Mouse (Mus musculus) adrenal gland, postnatal 4 days (tissue): ENCODE results near the gene Srgap3. TPM values are rescaled to one million over a fixed set of nuclear protein-coding genes. Genes with fewer than 3 reads are reported as not detected.
A peak's percentile ranks its signal among the peaks of the same experiment; 100 is the strongest.

Source experiments
- DNase-seq, 2 experiments: peaks; one replicate each; pipeline ENCODE4 v3.0.0; 2021 to 2022; ENCODE audit warnings: low spot score in 2 of 2, mixed read lengths in 2 of 2
- long read RNA-seq, 2 experiments: library from polyadenylated mRNA; stranded (forward); transcript quantifications; one replicate each; pipeline ENCODE4 v2.0.0; 2021
- total RNA-seq, 2 experiments: library from RNA; stranded (reverse); gene quantifications; 2 replicates each; pipeline ENCODE4 v1.2.3; 2021

The Srgap3 gene
- 10 to 100 TPM; 25.8 to 27.8 TPM for total RNA-seq
- long read RNA-seq, experiment 1, partial matches to known transcripts, result 0 of 2 reads
- long read RNA-seq, experiment 1, other reads (novel, unspliced or antisense), result 2 of 2 reads
- long read RNA-seq, experiment 2, partial matches to known transcripts, result 1 of 2 reads
- long read RNA-seq, experiment 2, other reads (novel, unspliced or antisense), result 1 of 2 reads

DNA sequence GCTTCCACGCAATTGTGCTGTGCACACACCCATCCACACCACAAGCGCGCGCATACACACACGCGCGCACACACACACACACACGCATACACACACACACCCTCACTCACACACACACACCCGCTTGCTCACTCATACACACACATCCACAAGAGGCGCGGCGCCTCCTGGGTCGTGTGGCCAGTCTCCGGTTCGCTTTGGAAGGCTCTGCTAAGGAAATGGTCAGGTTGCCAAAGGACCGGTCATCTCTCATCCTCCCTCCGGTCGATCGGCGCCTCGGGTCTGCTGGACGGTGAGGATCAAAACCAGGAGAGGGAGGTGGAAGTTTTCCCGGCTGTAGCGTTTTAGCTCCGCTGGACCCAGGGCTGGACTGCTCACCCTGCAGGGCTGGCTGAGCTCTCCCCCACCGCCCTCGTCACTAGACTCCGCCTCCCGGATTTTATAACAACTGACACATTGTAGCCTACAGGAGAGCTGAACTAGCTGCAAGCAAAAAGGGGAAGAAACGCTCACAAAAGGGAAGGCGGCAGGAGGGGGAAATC is at the start of gene Srgap3:
Gene Srgap3 (minus strand): TSS at position 372 of the 542 bp plus-strand sequence.
- DNase-seq, result peak; percentile 46 to 65

DNA sequence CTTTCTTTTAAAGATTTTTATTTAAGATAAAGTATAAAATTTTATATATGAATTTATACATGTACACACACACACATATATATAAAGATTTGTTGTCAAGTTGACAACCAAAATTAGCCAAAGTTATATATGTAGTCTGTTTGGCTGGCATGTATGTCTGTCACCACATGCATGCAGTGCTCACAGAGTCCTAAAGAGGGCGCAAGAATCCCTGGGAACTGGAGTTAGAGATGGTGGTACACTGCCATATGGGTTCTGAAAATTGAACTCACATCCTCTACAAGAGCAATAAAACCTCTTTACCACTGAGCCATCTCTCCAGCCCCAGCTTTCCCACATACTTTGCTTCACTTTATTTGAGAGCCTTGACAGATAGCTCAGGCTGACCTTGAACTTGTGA is 48.6 kb upstream of the Srgap3 start:
- DNase-seq, result no peak

DNA sequence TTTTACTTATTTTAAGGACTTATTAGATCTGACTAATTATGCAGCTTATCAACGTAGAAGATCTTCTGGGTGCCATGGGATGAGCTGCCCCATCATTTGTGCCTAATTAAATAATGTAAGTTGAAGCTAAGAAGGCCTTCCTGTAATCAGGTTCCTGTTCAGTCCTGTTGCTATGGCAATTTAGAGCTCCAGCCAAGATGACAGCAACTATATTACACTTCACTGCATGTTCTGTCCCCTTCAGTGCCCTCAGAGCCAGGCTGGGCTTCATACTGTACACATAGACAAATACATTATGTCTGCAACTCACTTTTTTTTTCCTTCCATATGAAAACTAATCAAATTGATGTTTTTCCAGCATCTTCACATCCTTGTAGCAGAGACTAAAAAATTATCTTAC is 43.1 kb upstream of the Srgap3 start:
- DNase-seq, result no peak

DNA sequence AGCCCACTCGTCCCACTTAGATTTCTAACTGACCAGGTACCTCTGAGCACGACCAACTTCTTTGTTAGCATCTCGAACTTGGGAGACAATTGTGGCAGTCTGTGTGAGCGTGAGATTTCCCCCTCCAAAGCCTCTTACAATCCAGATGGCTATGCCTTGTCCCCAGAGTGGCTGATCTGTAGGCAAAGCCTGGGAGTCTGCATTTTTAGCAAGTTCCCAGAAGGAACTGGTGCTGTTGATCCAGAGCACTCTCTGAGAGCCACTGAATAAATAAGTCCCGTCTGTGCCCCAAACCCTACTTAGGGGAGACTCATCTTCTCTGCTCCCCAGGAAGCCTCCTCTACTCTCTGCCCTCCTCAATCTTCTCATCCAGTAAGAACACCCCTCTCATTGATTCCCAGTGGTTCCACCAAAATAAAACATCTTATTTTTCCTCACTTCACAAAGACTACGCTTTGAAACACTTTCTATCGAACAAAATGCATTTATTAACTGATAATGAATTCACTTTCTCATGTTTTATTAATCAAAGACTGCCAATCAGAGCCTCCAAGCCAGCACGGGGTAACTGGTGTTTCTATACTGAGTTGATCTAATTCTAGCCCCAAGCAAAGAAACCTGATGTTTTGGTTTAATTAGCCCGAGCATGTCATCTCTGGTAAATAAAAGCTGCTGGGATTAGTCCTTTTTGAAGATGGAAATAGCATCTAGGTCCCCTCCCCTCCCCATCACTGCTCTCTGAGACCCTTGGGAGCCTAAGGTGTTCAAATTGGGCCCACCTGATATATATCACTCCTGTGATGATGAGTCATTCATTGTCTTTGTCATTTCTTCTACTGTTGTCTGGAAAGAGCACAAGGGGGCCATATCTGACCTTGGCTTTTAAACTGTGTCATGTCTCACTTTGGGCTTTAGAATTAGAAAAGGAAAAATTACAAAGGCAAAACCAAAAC is 38.6 kb upstream of the Srgap3 start:
- no peak for DNase-seq

DNA sequence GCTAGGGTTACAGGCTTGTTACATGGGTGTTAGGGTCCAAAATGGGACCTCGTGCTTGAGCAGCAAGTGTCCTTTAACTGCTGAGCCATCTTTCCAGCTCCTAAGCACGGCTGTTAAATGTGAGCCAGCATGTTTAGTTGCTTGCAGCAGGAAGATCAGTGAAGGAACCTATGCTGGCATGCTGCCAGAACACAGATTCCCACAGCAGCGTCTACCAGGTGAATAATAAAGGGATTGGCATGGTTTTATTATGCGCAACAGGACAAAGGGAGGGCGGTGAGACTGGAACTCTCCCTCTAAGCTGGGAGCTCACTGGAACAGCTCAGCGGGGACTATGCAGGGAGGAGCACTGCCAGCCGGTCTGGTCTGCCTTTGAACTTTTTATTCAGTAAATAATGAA is 35.2 kb upstream of the Srgap3 start:
- DNase-seq, result no peak

DNA sequence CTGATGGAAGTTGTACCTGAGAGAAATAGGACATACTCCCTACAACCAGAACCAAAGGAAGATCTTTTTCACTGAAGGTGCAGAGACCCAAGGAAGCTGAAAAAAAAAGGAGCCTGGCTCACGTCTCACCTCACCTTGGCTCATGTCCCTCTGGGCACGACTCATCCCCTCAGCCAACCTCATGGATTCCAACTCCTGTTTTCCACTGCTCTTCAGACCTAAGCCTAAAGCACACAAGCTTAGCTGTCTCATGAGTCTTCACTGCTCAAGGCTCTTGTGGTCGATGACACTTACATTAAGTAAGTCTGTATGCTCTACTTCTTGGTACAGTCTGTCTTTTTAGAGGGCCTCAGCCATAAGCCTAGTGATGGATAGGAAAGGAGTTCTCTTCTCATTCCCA is 31.9 kb upstream of the Srgap3 start:
- no peak for DNase-seq

DNA sequence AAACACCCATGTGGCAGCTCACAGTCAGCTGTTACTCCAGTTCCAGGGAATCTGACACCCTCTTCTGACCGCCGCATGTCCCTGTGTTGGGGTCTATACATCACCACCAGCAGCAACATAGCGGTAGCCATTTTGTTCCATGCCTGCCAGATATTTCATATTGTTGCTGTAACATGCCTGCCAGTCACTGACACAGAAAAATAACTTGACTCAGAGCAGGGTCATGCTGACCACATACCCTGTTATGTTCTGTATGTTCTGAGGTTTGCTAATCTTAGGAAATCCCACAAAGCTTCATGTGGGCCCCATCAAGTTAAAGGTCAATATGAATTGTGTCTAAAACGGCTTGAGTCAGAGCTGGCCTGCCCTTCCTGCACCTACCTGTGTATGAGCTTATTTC is 30.2 kb upstream of the Srgap3 start:
- no peak for DNase-seq

DNA sequence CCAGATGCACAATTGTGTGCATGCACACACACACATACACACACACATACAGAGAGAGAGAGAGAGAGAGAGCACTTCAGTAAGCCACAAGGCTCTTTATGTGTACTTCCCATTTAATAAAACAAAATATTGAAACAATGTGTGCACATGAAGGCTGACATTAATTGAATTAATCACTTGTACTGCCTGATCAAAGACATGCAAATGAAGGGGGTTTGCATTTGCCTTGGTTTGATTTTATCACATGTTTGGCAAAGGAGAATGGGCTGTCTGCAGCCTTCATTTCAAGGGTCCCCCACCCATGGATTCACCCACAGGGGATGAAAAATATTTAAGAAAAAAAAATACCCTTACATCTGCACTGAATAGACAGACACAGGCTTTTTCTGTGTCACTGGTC is 29.5 kb upstream of the Srgap3 start:
- no peak for DNase-seq

DNA sequence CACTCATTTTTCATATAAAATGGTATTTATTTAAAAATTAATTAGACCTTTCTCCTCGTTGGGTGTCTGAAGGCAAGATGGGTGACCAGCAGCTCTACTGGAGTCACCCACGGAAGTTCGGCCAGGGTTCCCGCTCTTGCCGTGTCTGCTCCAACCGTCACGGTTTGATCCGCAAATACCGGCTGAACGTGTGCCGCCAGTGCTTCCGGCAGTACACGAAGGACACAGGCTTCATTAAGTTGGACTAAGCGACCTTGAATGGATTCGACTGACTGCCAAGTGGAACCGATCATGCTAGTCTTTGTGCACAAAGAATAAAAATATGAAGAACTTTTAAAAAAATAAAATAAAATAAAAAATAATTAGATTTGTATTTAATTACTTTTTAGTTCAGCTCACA is 29.1 kb upstream of the Srgap3 start:
- no peak for DNase-seq

DNA sequence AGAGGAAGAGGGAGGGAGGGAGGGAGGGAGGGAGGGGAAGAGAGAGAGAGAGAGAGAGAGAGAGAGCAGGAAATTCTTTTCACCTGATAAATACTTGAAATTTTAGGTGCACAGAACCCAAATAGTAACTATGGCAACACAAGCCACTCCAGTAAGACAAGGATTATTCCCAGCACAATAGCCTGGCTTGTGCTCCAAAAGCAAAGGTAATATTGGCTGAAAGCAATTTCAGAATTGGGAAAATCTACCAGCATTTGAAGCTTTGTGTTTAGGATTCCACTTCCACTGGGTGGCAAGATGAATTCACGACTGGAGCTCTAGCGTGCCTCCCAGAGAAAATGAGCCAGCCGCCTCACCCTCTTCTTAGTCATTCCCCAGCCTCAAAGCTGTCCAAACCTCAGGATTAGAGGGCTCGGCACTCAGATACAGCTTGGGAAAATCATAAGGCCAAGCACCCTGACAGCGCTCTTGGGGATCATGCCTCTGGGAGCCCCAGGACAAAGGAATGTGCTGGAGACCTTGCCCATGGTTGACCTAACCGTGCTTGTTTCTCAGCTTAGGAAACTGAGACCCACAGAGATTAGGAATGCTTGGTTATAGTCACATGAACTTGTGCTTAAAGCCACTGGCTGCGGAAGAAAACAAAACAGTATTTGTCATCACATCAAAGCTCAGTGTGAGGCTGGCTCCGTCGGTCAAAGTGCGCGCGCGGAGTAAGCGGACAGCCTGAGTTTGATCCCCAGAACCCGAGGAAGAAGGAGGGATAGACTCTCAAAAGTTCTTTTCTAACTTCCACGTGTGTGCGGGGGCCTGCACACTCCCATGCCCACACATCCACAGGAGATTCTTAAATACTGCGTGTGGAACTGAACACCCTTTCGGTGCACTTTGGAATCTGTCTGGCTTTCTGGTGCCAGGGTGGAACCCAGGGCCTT is 27.0 kb upstream of the Srgap3 start:
- DNase-seq, result no peak

DNA sequence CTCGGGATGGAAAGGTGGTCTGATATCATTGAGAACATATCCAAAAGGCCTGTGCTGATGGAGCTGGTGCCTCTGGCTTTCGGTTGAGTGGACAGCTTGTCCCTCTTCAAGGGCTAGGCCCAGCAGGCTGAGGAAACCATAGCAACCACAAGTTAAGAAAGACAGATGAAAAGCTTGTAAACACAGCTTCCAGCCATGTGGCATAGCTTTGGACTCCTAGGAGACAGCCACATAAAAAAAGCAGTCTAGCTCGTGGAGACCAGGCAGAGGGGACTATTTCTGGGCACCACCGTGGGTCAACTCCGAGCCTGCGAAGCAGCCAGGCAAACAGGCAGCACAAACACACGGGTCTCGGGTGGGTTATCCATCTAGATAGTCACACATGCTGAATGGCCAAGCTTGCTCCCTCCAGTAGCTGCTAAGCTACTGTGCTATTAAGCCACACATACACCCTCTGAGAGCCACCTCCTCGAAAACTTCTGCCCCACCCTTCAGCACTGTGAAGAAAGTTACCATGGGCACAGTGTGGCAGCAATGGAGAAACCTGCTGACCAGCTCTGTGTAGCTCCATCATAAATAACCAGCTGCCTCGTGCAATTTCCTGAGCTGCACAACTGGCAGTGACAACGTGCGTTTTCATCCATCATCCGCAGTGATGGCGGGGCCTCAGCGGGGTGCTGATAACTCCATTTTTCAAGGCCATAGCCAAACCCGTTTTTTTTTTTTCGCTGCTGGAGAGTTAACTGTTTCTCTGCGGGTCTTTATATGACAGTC is 26.0 kb upstream of the Srgap3 start:
- DNase-seq, result no peak

DNA sequence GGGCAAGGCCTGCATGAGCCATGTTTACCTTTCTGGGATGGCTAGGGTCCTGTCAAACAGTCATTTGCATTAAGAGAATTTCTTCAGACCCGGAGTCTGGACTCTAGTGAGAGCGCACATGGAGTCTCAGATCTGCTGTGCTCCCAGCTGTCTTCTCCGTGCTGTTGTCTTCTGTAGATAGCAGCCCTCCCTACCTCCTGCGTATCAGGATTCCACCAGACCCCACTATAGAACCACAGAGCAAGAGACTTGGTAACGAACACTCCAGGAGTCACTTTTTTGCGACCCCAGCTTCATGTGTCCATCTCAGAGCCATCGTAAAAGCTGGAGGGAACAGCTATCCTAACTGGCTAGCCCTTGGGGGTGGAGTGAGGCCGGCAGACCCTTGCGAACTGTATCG is 25.1 kb upstream of the Srgap3 start:
- no peak for DNase-seq

DNA sequence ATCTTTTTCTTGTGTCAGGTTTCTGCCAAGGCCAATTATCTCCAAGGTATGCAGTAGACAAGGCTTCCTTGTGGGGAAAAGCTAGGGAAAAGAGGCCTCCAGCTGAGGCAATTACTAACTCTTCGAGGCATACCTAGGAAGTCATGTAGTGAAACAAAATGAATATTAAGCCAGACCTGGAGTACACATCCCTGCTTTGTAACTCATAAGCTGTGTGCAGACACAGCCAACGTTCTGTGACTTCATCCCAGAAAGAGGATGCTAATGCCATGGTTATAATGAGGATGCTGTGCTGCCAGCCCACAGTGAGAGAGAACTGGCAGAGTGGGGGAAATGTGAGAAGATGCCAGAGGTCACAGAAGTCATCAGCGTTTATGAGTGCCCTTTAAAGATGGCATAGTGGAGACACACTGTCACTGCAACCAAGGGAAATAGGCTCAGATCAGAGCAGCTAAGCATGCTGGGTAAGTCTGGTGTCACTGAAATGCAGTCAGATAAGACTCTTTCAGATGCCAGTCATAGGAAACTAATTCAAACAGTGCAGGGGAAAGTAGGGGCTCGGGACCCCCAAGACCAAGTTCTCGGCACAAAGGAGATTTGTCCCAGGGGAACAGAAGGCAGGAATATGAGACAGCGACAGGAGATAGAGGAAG is 24.2 kb upstream of the Srgap3 start:
- no peak for DNase-seq

DNA sequence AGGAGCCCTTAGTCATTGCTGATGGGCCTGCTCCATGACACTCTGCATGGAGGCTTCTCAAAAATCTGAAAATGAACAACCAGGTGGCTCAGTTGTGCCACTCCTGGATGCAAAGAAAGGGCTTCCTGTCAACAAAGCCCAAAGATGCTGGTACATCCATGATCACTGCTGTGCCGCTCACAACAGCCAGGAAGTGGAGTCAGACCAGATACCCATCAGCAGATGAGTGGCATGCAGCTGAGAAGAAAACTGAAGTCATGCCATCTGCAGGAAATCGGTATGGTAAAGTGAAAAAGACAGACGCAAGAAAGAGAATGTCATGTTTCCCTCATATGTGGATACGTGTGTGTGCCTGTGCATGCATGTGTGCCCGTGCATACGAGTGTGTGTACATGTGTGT is 20.3 kb upstream of the Srgap3 start:
- DNase-seq, result no peak

DNA sequence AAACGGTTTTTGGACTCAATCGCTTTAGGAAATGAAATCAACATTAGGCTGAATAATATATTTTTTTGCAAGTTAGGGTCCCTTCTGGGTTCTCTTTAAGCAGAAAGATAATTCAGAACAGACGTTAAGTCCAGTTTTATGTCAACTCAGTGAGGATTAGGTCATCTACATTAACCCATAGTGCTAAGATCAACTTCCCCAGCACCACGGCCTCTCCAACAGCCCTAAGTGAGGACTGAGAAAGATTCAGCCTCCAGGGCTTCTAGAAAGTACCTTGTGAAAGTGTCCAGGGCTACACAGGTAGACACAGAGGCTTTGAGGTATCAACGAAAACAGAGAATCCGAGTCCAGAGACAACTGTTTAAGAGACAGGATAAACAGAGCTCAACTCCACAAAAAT is 11.3 kb upstream of the Srgap3 start:
- DNase-seq, result no peak

DNA sequence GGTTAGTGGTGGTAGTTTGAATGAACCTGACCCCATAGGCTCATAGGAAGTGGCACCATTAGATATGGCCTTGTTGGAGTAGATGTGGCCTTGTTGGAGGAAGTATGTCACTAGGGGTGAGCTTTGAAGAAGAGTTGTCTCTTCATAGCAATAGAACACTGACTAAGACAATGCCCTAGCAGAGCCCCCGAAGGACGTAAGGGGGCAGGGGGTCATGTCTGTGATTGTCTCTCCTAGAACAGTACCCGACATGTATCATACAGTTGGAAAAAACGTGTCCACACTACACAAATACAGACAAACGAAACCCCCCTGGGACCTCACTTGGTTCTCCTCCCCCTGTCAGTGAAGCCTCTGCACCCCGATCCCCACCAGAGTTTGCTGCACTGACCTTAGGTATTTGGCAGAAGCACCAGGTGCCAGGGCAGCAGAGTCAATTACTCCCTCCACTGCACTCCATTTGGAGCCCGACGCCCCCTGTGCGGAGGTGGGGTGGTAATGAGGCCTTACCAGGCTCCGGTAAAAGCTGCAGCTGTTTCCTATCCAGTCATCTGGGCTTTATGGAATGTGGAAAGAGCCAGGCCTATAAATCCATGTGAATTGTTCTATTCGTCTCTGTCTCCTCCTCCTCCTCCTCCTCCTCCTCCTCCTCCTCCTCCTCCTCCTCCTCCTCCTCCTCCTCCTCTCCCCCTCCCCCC is 10.7 kb upstream of the Srgap3 start:
- DNase-seq, result no peak

DNA sequence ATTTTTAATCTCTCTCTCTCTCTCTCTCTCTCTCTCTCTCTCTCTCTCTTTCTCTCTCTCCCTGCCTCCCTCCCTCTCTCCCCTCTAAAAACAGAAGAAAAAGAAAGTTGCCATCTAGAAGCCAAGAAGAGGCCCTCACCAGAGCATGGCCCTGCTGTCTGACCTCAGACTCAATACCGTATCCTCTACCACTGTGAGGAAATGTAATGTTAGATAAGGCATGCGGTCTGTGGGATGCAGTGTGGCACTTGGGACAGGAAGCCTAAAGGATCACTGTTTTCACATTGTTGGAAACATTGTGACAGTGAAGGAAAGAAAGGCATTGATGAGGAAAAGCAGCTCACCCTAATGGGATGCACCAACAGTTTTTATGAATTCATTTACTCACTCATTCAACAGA is 8.7 kb upstream of the Srgap3 start:
- no peak for DNase-seq

DNA sequence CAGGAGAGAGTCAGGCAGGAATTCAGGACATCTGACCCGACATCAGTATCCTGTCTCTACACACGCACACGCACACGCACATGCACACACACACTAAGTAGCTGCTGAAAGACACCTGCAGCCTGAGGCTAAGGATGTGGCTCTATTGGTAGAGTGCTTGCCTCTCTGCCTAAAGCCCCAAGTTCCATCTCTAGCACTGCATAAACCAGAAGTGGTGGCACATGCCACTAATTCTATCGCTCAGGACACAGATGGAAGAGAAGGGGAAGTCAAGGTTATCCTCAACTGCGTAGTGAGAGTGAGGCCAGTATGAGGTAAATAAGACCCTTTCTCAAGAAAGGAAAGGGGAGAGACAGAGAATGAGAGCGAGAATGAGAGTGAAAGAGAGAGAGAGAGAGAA is 6.8 kb upstream of the Srgap3 start:
- DNase-seq, result no peak

DNA sequence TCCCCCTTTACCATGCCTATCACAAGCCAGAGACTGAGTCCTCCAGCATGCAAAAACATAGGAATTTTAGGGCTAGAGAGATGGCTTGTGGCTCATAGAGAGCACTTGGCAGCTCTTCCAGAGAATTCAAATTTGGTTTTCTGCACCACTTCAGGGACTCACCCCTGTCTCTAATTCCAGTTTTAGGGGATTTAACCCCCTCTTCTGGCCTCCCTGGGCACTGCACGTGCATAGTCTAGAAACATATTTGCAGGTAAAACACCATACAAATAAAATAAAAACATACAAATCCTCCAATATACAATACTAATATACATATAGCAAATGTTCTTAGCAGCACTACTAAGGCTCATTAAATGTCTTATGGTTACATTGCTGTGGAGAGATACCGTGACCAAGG is 4.2 kb upstream of the Srgap3 start:
- DNase-seq, result no peak
